Mouse (Mus musculus) cerebral cortex, adult 2 months (tissue): ENCODE measurements around the gene Zfp367.

Experiments
- WGBS: fragments of 180-500 bp; shearing (Covaris S2); methylation state at CpG from one replicate; pipeline ENCODE4 v1.1.7; 2018; 5-methylcytosine and 5-hydroxymethylcytosine counted together

The Zfp367 gene

DNA sequence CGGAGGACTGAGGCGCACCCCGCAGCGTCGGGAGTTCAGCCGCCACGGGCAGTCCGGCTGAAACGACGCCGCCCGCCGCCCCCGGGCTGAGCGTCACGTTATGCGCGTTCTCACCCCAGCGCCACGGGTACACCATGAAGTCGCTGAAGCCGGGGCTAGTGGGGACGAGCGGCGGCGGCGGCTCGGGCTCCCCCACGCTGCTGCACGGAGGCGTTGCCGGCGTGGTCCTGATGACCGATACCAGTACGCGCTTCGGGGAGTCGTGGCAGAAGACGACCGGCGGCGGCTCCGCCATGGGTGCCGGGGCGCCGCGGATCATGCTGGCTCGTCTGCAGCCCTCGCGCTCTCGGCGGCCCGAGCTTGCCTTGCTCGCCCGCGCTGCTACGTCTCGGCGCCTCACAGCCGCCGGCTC, 325 bp downstream of the Zfp367 start:
- under 1% methylated on average over 61 of the region's 61 CpGs for WGBS

DNA sequence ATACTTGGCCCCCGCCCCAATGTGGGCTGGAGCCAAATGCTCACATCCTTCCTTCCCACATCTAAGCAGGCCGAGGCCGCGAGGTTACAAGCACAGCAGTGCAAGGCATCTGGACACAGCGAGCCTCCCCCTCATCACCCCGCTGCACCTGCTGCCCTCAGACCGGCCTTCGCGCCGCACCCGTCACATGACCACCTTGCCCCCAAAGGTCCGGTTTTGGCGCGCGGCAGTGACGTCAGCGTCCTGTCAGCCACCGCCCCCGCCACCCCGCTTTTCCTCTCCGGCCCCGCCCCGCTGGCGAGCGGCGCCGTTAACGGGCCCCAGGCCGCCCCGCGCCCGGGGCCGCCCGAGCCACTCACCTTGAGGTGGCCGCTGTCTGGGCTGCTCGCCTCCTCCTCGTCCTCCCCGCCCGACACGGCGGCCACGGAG, 747 bp downstream of the Zfp367 start:
- WGBS = under 1% methylated on average over 42 of the region's 42 CpGs

- 71% methylated on average over 5 of the region's 5 CpGs for WGBS
Observed at GRCm38 (mm10) chr13:64150121-64150520, 2.9 kb downstream of the Zfp367 start.

DNA sequence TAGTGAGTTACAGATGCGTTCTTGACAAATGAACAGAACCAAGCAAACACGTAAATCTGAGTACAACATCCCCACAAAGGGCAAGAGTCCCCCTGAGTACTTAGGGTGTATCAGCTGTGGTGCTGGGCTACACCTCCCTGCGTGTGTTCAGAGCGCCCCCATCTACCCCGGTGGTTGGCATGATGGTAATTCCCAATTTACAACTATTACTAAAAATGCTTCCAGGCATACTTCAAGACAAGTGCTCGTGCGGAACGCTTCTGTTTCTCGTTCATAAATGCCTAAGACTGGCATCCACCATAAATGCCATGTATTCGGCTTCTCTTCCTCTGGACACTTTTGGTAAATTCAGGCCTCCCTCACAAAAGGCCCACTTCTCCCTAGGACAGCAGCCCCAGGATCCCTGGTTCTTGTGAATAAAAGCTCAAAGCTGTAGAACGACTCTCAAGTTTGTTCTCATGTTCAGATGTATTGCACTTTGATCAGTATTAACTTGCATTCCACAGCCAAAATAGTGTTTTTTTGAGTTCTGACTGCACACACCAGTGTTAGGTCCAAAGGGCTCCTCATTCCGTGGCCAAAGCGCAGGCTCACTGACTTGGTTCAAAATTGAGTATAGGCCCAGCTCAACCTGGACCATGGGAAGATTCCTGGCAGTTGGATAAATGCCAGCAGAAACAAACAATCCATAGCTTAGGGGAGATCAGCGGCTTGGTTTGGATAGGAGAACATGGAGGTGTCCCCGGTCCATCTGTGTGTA, 23.2 kb downstream of the Zfp367 start:
- 37% methylated on average over 15 of the region's 15 CpGs for WGBS

DNA sequence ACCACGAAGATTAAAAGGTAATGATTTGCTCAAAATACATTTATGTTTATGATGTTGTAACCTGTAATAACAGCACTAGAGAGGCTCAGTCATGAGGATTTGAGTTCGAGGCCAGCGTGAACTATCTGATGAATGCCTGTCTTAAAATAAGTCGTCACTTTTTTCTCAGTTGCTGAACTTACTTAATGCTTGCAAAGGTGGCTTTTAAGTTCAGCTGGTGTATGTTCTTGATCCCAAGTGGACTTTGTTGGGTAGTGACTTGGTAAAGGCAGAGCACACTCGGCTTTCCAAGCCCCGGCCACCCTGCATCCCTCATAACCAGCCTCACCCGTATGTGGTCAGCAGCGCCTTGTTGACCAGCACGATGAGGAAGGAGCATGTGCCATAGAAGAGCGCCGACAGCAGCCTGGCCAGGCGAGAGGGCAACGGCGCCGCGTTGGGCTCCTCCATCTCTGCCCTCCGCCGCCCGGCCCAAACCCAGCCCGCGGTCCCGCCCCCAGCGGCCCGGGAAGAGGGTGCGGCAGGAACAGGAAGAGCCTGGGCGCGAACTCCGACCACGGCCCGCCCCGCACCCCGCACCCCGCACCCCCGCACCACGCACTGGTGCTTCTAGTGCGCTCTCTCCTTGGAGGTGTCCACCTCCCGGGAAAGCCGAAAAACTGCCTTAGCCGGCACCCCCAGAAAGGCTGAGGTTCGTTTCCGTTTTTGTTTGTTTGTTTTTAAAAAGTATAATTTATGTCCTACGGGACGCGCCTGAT, 24.0 kb downstream of the Zfp367 start, which contains the start of gene Slc35d2:
TSS of gene Slc35d2 (minus strand) at position 511 of the 758 bp plus-strand sequence.
- WGBS = 8% methylated on average over 44 of the region's 44 CpGs

DNA sequence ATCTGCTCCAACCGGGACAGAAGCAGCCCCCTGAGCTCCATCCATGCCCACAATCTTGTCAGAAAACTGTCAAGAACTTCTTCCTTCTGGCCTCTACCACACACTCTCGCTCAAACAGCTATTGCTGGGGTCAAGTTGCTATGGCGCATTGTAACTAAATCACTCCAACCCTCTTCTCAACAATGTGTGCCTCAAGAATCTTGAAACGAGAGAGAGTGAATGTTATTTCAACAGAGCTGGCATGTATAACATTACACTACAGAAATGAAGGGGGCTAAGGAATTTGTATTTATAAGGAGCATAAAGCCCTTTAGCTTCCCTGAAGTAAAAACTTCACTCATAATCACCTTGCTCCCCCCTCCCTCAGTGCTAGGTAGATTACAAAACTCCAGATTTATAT, 26.7 kb downstream of the Zfp367 start:
- WGBS = 85% methylated on average over 4 of the region's 4 CpGs

- 98% methylated on average over 6 of the region's 6 CpGs for WGBS
Observed at GRCm38 (mm10) chr13:64124886-64125285, 28.1 kb downstream of the Zfp367 start.

DNA sequence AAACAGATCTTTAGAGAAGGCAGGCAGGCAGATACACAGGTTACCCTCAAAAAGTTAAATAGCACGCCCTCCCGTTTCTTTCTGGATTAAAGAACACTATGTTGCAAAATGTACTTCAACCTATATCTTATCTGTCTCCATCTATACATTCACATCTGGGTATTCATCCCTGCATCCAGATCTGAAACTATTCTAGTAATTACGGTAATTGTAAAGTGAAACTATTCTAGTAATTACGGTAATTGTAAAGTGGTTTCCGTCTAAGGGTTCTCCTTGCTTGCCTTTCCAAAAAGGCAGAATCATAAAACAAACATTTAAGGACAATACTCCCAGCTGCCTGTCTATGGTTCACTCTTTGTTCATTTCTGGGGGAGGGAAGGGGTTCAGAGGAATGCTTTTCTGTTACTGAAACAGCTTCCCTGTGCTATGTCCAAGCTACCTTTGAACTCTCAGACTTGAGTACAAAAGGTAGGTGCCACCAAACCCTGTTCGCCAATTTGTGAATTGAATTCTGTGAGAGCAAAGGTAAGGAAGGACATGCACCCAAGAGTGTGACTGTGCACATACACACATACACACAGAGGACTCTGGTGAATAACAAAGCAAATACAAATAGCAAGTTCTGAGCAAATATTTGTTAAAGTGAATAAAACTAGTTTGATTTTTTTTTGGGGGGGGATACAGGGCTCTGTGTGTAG, 29.4 kb downstream of the Zfp367 start:
- 45% methylated on average over 6 of the region's 6 CpGs for WGBS

GRCm38 (mm10) chr13:64120760-64121159, 32.2 kb downstream of the Zfp367 start:
- WGBS = 86% methylated on average over 4 of the region's 4 CpGs

- 60% methylated on average over 2 of the region's 2 CpGs for WGBS
Observed at GRCm38 (mm10) chr13:64117442-64117841, 35.6 kb downstream of the Zfp367 start.

GRCm38 (mm10) chr13:64110421-64110820, 42.6 kb downstream of the Zfp367 start:
- 93% methylated on average over 1 of the region's 1 CpGs for WGBS

- WGBS = 59% methylated on average over 5 of the region's 5 CpGs
Observed at GRCm38 (mm10) chr13:64108381-64108850, 44.6 kb downstream of the Zfp367 start.

GRCm38 (mm10) chr13:64107535-64107934, 45.5 kb downstream of the Zfp367 start:
- 58% methylated on average over 8 of the region's 8 CpGs for WGBS

DNA sequence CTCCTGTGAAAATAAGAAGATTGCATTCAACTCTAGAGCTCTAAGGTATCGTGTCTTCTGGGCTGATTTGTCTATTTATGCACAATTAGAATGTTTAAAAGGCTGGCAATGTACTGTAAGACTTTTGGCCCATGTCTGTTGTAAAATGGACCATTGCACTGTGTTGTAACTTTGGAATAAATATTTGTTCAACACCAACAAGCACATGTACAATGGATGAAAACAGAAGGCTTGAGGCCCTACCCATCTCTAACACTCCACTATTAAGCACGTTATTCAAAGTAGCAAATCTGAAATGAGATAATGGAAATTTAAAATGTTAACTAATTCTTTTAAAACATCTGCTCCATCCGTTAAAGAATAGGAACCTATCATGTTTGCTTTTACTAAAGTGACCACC, 45.9 kb downstream of the Zfp367 start:
- WGBS = 74% methylated on average over 3 of the region's 3 CpGs

- WGBS = 92% methylated on average over 3 of the region's 3 CpGs
Observed at GRCm38 (mm10) chr13:64105690-64106089, 47.3 kb downstream of the Zfp367 start.

DNA sequence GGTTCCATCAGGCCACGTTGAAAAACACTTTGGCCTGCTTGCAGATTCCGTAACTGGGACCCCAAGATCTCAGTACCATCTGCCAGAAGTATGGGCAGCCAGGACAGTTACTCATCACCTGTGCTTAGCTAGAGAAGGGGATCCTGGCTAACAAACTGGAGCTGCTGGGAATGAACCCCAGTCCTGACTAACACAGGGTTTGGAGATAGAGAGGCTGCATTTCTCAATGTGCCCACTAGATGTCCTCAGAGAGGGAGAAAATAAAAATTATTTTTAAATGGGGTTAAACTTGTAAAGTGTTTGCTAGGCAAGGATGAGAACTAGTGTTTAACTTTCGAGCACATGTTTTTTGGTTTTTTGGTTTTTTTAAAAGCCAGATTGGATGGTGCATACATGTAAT, 52.8 kb downstream of the Zfp367 start:
- WGBS = 68% methylated on average over 3 of the region's 3 CpGs

- WGBS = 83% methylated on average over 9 of the region's 9 CpGs
Observed at GRCm38 (mm10) chr13:64098992-64099391, 54.0 kb downstream of the Zfp367 start.

DNA sequence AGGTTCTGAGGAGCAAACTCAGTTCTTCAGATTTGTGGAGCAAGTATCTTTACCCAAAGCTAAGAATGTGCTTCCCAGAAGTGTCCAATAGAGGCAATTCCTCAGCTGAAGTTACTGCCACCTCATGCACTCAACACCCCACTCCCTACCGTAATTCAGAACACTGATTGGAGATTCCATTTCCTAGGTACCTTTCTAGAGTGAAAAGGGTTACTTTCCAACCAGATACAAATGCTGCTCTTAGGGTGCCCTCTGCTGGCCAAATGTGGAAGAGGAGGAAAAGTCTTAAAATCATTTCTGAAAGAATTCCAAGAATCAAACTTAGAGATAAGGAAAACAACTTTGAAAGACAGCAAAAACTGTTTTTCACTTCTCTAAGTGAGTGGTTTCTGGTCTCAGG, 59.7 kb downstream of the Zfp367 start:
- 2% methylated on average over 1 of the region's 1 CpGs for WGBS

- 72% methylated on average over 6 of the region's 6 CpGs for WGBS
Observed at GRCm38 (mm10) chr13:64092752-64093151, 60.2 kb downstream of the Zfp367 start.

DNA sequence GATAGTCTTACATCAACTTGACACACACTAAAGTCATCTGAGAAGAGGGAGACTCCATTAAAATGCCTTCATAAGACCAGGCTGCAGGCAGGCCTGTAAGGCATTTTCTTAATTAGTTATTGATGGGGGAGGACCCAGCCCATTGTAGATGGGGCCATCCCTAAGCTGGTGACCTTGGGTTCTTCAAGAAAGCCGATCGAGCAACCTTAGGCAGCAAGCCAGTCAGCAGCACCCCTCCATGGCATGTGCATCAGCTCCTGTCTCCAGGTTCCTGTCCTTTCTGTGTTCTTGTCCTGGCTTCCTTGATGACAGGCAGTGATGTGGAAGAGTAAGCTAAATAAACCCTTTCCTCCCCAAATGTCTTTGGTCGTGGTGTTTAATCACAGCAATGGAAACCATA, 60.9 kb downstream of the Zfp367 start:
- 84% methylated on average over 3 of the region's 3 CpGs for WGBS

DNA sequence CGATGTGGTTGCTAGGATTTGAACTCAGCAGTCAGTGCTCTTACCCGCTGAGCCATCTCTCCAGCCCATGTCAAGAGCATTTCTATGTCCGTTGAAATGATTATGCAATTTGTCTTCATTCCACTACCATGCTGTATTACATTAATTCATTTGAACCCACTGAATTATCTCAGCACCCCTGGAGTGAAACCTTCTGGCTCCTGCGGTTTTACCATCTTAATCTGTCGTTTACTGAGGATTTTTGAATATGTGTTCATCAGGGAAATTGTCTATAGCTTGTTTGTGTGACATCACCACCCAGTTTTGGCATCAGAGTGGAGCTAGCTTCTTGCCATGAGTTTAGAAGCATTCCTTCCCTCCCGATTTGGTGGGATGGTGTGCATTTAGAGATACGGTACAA, 62.0 kb downstream of the Zfp367 start:
- 74% methylated on average over 7 of the region's 7 CpGs for WGBS

DNA sequence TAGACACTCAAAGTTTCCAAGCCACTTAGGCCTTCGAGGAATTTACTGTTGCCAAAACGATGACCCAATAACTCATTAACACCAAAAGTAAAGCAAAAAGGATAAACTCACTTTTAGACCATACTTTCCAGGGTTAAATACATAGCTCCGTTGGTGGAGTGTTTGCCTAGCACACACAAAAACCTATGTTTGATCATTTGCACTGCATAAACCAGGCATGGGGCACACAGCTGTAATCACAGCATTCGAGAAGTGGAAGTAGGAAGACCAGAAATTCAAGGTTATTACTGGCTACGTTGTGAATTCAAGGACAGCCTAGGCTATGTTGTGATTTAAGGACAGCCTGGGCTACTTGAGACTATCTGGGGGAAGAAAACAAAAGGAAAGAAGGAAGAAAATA, 62.7 kb downstream of the Zfp367 start:
- 84% methylated on average over 5 of the region's 5 CpGs for WGBS
